Mouse (Mus musculus) G1E (cell line): ENCODE data around the gene Xpnpep3.

Source experiments
- CTCF ChIP-seq: IDR thresholded peaks from 2 replicates; pipeline ENCODE4 v1.5.1; 2012; ENCODE audit warnings: low read depth, low read length, inconsistent platforms, mixed read lengths
- GATA1 ChIP-seq: IDR thresholded peaks from 2 replicates; pipeline ENCODE4 v1.6.1; 2012; ENCODE audit warnings: borderline replicate concordance, low read length, inconsistent platforms, mixed read lengths
- POLR2AphosphoS5 ChIP-seq: IDR thresholded peaks from 2 replicates; pipeline ENCODE4 v1.6.1; 2012; ENCODE audit warnings: low read depth, low read length, inconsistent platforms; ENCODE audit not compliant: insufficient replicate concordance
- TAL1 ChIP-seq: conservative IDR thresholded peaks from 2 replicates; pipeline ENCODE4 v1.6.1; 2012; ENCODE audit warnings: low read depth, low read length, inconsistent platforms, mixed read lengths

GRCm38 (mm10) chr15:81355146-81355761 is 44.7 kb upstream of the Xpnpep3 start:
- TF ChIP-seq TAL1 (no peak), CTCF (peak; percentile 85), POLR2AphosphoS5 (no peak), GATA1 (no peak)
